Mouse (Mus musculus) C2C12 (cell line): ENCODE measurements around the gene Retreg3. TPM values are rescaled to one million over a fixed set of nuclear protein-coding genes. Genes with fewer than 3 reads are reported as not detected.

Experiments
- H3K27me3 ChIP-seq: one replicate; pipeline ENCODE4 v1.6.1; 2011; ENCODE audit not compliant: control insufficient read depth, insufficient read depth, insufficient read length
- H3K36me3 ChIP-seq: one replicate; pipeline ENCODE4 v1.6.1; 2011; ENCODE audit not compliant: control insufficient read depth, insufficient read depth
- H3K4me3 ChIP-seq: one replicate; pipeline ENCODE4 v1.5.1; 2011; ENCODE audit warnings: mild to moderate bottlenecking, control low read depth; ENCODE audit not compliant: poor library complexity, insufficient read depth, severe bottlenecking
- H3K79me2 ChIP-seq: one replicate; pipeline ENCODE4 v1.6.1; 2011; ENCODE audit not compliant: control insufficient read depth, insufficient read depth
- H3K79me3 ChIP-seq: one replicate; pipeline ENCODE4 v1.6.1; 2011; ENCODE audit warnings: low read depth, control low read depth
- H3ac ChIP-seq: one replicate; pipeline ENCODE3; 2011; ENCODE audit warnings: low read depth; ENCODE audit not compliant: control insufficient read depth, insufficient read length
- CEBPB ChIP-seq: IDR thresholded peaks from one replicate; pipeline ENCODE4 v1.6.1; 2011; ENCODE audit warnings: low read depth, mild to moderate bottlenecking, control low read depth, moderate library complexity
- CTCF ChIP-seq: IDR thresholded peaks from one replicate; pipeline ENCODE4 v1.5.1; 2011; ENCODE audit not compliant: control insufficient read depth, insufficient read depth, insufficient read length
- FOSL1 ChIP-seq: IDR thresholded peaks from one replicate; pipeline ENCODE4 v1.8.0; 2011; ENCODE audit warnings: mild to moderate bottlenecking, low read length; ENCODE audit not compliant: poor library complexity, insufficient read depth, severe bottlenecking
- MAX ChIP-seq: IDR thresholded peaks from one replicate; pipeline ENCODE4 v1.6.1; 2011; ENCODE audit warnings: mild to moderate bottlenecking, control low read depth
- MYOD1 ChIP-seq: IDR thresholded peaks from one replicate; pipeline ENCODE4 v1.6.1; 2011; ENCODE audit warnings: low read depth; ENCODE audit not compliant: control insufficient read depth, insufficient read length
- MYOG ChIP-seq: IDR thresholded peaks from one replicate; pipeline ENCODE4 v1.6.1; 2011; ENCODE audit not compliant: control insufficient read depth, insufficient read length; ENCODE audit errors: extremely low read depth
- USF1 ChIP-seq: IDR thresholded peaks from one replicate; pipeline ENCODE4 v1.6.1; 2011; ENCODE audit warnings: low read depth, mild to moderate bottlenecking, control low read depth, moderate library complexity
- polyA plus RNA-seq: library from polyadenylated mRNA; unstranded; fragments of >200 nt; fragmentation: generic; extraction: Trizol; gene quantifications from one replicate; pipeline ENCODE4 v1.2.1, GENCODE M21; 2012; ENCODE audit warnings: missing spikeins

Gene Retreg3
- polyA plus RNA-seq, 1 experiment, result 25.7 TPM

GRCm38 (mm10) chr11:101134217-101134865, 14.6 kb upstream of the Retreg3 start:
- Histone ChIP-seq H3K27me3 (no peaks in the 10 kb centered on the region), H3K4me3 (no peak overlapping the region), H3ac (no peak overlapping the region), H3K79me2 (no peaks in the 10 kb centered on the region), H3K79me3 (no peaks in the 10 kb centered on the region), H3K36me3 (no peaks in the 10 kb centered on the region)
- no peak for TF ChIP-seq MYOD1
- TF ChIP-seq CEBPB, result no peak
- TF ChIP-seq MYOG, result no peak
- no peak for TF ChIP-seq USF1
- TF ChIP-seq CTCF, result no peak
- TF ChIP-seq MAX, result no peak
- no peak for TF ChIP-seq FOSL1

- H3K4me3 ChIP-seq, result no peak overlapping the region
- H3K27me3 ChIP-seq, result no peaks in the 10 kb centered on the region
- TF ChIP-seq MYOD1 (no peak), FOSL1 (no peak), MYOG (no peak), CEBPB (no peak), MAX (no peak), CTCF (no peak), USF1 (no peak)
- no peaks in the 10 kb centered on the region for H3K79me3 ChIP-seq
- H3K79me2 ChIP-seq, result no peaks in the 10 kb centered on the region
- H3ac ChIP-seq, result no peak overlapping the region
- no peaks in the 10 kb centered on the region for H3K36me3 ChIP-seq
These were observed 13.3 kb upstream of the Retreg3 start for GRCm38 (mm10) chr11:101133037-101133436.

- Histone ChIP-seq H3K79me3 (no peaks in the 10 kb centered on the region), H3K79me2 (no peaks in the 10 kb centered on the region), H3K36me3 (peaks cover 1% of the 10 kb centered on the region), H3K27me3 (no peaks in the 10 kb centered on the region), H3K4me3 (no peak overlapping the region), H3ac (no peak overlapping the region)
- no peak for TF ChIP-seq FOSL1
- TF ChIP-seq MAX, result no peak
- TF ChIP-seq MYOD1, result no peak
- no peak for TF ChIP-seq USF1
These were observed 12.0 kb upstream of the Retreg3 start for GRCm38 (mm10) chr11:101131701-101132100.

- Histone ChIP-seq H3K27me3 (no peaks in the 10 kb centered on the region), H3K79me2 (no peaks in the 10 kb centered on the region), H3ac (no peak overlapping the region), H3K36me3 (peaks cover 7% of the 10 kb centered on the region), H3K79me3 (no peaks in the 10 kb centered on the region), H3K4me3 (no peak overlapping the region)
- TF ChIP-seq CTCF, result no peak
- no peak for TF ChIP-seq CEBPB
- TF ChIP-seq MYOG, result no peak
- TF ChIP-seq USF1, result no peak
- no peak for TF ChIP-seq MAX
- no peak for TF ChIP-seq MYOD1
- TF ChIP-seq FOSL1, result no peak
These were observed 11.5 kb upstream of the Retreg3 start for GRCm38 (mm10) chr11:101131187-101131586.

GRCm38 (mm10) chr11:101130056-101130756, 10.5 kb upstream of the Retreg3 start:
- Histone ChIP-seq H3K79me2 (no peaks in the 10 kb centered on the region), H3K79me3 (no peaks in the 10 kb centered on the region), H3K4me3 (no peak overlapping the region)

GRCm38 (mm10) chr11:101128996-101129577, 9.4 kb upstream of the Retreg3 start:
- Histone ChIP-seq H3K4me3 (no peak overlapping the region), H3K79me2 (no peaks in the 10 kb centered on the region), H3ac (no peak overlapping the region), H3K36me3 (peaks cover 19% of the 10 kb centered on the region), H3K79me3 (no peaks in the 10 kb centered on the region), H3K27me3 (no peaks in the 10 kb centered on the region)
- TF ChIP-seq CTCF, result no peak
- no peak for TF ChIP-seq USF1
- no peak for TF ChIP-seq CEBPB
- no peak for TF ChIP-seq MYOG
- TF ChIP-seq FOSL1, result no peak
- TF ChIP-seq MYOD1, result no peak
- no peak for TF ChIP-seq MAX

More at GRCm38 (mm10) chr11:101130056-101130756, 10.5 kb upstream of the Retreg3 start:
- TF ChIP-seq MYOG, result no peak
- TF ChIP-seq MYOD1, result no peak
- no peak for TF ChIP-seq CEBPB
- no peak for TF ChIP-seq USF1
- no peak for TF ChIP-seq CTCF
- no peak for TF ChIP-seq FOSL1
- no peak for TF ChIP-seq MAX
- Histone ChIP-seq H3ac (no peak overlapping the region), H3K36me3 (peaks cover 15% of the 10 kb centered on the region), H3K27me3 (no peaks in the 10 kb centered on the region)
